Mouse (Mus musculus) embryonic facial prominence, embryonic 13.5 days (tissue): ENCODE measurements around the gene Shb. TPM values are rescaled to one million over a fixed set of nuclear protein-coding genes. Genes with fewer than 3 reads are reported as not detected.
A peak's percentile ranks its signal among the peaks of the same experiment; 100 is the strongest.

Experiments
- ATAC-seq: fragments of 200-750 bp; cut with Nextera tagmentation; 2 replicates; pipeline ENCODE4 v1.8.0; 2017; ENCODE audit warnings: low read depth; ENCODE audit not compliant: insufficient number of reproducible peaks, insufficient read depth, low FRiP score, low TSS enrichment
- H3K27ac ChIP-seq: fragments of 300-500 bp; sonication (generic); 2 replicates; pipeline ENCODE4 v1.5.1; 2015; ENCODE audit warnings: moderate library complexity, mild to moderate bottlenecking, inconsistent platforms
- H3K27me3 ChIP-seq: fragments of 300-500 bp; sonication (generic); 2 replicates; pipeline ENCODE4 v1.6.1; 2015; ENCODE audit warnings: mild to moderate bottlenecking, inconsistent platforms
- H3K36me3 ChIP-seq: fragments of 300-500 bp; sonication (generic); 2 replicates; pipeline ENCODE4 v1.6.1; 2015; ENCODE audit warnings: mild to moderate bottlenecking, inconsistent platforms
- H3K4me1 ChIP-seq: fragments of 300-500 bp; sonication (generic); 2 replicates; pipeline ENCODE4 v1.6.1; 2015; ENCODE audit warnings: inconsistent platforms
- H3K4me2 ChIP-seq: fragments of 300-500 bp; sonication (generic); 2 replicates; pipeline ENCODE4 v1.6.1; 2015; ENCODE audit warnings: moderate library complexity, mild to moderate bottlenecking, inconsistent platforms
- H3K4me3 ChIP-seq: fragments of 300-500 bp; sonication (generic); 2 replicates; pipeline ENCODE4 v1.5.1; 2015; ENCODE audit warnings: mild to moderate bottlenecking, inconsistent platforms
- H3K9ac ChIP-seq: fragments of 300-500 bp; sonication (generic); 2 replicates; pipeline ENCODE4 v1.6.1; 2015; ENCODE audit warnings: mild to moderate bottlenecking, inconsistent platforms
- H3K9me3 ChIP-seq: fragments of 300-500 bp; sonication (generic); 2 replicates; pipeline ENCODE4 v1.6.1; 2016; ENCODE audit warnings: inconsistent platforms
- WGBS: fragments of 180-500 bp; shearing (Covaris S2); methylation state at CpG from one replicate; pipeline ENCODE4 v1.1.7; 2015; ENCODE audit warnings: mixed read lengths; 5-methylcytosine and 5-hydroxymethylcytosine counted together
- polyA plus RNA-seq: library from polyadenylated mRNA; unstranded; fragments of >200 nt; fragmentation: Nextera tagmentation; extraction: Ambion mirVana; gene quantifications from 2 replicates; pipeline ENCODE4 v1.2.1, GENCODE M21; 2015

Shb gene
- polyA plus RNA-seq, 1 experiment from 2014 or later: 3.8 TPM

- Histone ChIP-seq H3K4me1 (peaks cover 74% of the 10 kb centered on the region), H3K36me3 (no peaks in the 10 kb centered on the region), H3K27me3 (no peaks in the 10 kb centered on the region), H3K9ac (peak overlapping the region; percentile 46; the same call in 1 of the 2 replicates), H3K27ac (peak overlapping the region; percentile 69), H3K4me3 (no peak overlapping the region), H3K9me3 (no peaks in the 10 kb centered on the region), H3K4me2 (peak overlapping the region; percentile 46)
- no peak for ATAC-seq
- 2% methylated on average over 10 of the region's 10 CpGs for WGBS
Observed at GRCm38 (mm10) chr4:45513791-45514293, 18.4 kb downstream of the Shb start.

DNA sequence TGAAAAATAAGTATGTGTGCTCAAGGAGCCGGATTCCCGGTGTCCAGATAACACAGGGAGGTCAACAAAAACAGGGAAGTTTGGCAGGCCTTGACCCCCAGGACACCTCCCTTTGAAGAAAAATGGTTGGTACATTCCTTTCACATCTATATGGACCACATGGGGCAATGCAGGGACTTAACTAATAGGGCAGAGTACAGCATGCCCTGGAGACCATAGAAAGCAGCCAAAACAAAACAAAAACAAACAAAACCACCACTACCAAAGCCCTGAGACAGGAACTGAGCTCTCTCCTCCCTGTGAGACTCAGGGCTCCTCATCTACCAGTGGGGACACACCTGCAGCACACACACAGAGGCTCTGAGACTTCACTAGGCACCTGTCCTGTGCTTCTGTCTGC, 18.9 kb downstream of the Shb start:
- WGBS: 72% methylated on average over 2 of the region's 2 CpGs
- Histone ChIP-seq H3K9ac (0 out of 2 replicates have a peak overlapping the region, but pooled peaks have one; percentile 32), H3K36me3 (no peaks in the 10 kb centered on the region), H3K27ac (peak overlapping the region; percentile 69), H3K4me3 (no peak overlapping the region), H3K4me1 (peaks cover 79% of the 10 kb centered on the region), H3K9me3 (no peaks in the 10 kb centered on the region), H3K27me3 (no peaks in the 10 kb centered on the region), H3K4me2 (peak overlapping the region; percentile 46)
- no peak for ATAC-seq

DNA sequence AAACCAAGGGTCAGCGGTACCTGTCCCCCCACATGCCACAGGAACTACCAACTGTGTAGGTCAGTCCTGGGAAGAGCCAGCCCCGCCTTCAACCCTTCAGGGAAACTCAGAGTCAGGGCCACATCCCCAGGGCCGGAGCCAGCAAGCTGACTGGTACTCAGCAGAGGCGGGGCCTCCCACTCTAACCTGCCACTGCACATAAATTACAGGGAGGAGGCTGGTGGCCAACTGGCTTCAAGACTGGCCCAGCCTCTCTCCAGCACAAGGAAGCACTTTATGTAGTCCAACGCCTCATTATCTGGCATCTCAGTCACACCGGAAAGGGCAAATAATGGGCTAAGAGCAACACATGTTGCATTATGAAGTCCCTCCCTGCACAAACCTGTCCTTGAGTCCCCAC, 22.1 kb downstream of the Shb start:
- H3K4me2 ChIP-seq: no peak overlapping the region
- H3K27ac ChIP-seq: no peak overlapping the region
- no peak overlapping the region for H3K9ac ChIP-seq
- ATAC-seq: no peak
- no peaks in the 10 kb centered on the region for H3K36me3 ChIP-seq
- no peak overlapping the region for H3K4me3 ChIP-seq
- peaks cover 81% of the 10 kb centered on the region for H3K4me1 ChIP-seq
- no peaks in the 10 kb centered on the region for H3K9me3 ChIP-seq
- 44% methylated on average over 6 of the region's 6 CpGs for WGBS
- no peaks in the 10 kb centered on the region for H3K27me3 ChIP-seq

DNA sequence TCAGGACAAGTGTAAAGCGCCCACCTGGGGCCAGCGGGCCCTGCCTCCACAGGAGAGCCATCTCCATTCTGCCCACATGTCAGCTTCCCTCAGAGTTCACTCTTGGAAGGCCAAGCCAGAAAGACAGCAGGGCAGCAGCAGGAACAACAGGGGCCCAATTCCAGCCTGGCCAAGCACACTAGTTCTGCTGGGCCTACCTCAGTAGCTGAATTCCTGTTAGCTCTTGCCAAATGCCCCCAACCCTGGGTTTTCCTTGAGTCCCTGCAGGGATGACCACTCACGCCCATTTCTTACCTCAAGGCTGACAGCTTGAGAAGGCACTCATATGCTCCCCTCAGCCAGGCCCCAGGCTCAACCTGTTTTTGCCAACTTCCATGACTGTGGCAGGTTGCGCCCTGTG, 22.9 kb downstream of the Shb start:
- no peak overlapping the region for H3K4me2 ChIP-seq
- no peak overlapping the region for H3K4me3 ChIP-seq
- no peak overlapping the region for H3K9ac ChIP-seq
- no peaks in the 10 kb centered on the region for H3K27me3 ChIP-seq
- H3K27ac ChIP-seq: no peak overlapping the region
- no peaks in the 10 kb centered on the region for H3K9me3 ChIP-seq
- no peak for ATAC-seq
- H3K4me1 ChIP-seq: peaks cover 74% of the 10 kb centered on the region
- no peaks in the 10 kb centered on the region for H3K36me3 ChIP-seq
- 89% methylated on average over 4 of the region's 4 CpGs for WGBS

DNA sequence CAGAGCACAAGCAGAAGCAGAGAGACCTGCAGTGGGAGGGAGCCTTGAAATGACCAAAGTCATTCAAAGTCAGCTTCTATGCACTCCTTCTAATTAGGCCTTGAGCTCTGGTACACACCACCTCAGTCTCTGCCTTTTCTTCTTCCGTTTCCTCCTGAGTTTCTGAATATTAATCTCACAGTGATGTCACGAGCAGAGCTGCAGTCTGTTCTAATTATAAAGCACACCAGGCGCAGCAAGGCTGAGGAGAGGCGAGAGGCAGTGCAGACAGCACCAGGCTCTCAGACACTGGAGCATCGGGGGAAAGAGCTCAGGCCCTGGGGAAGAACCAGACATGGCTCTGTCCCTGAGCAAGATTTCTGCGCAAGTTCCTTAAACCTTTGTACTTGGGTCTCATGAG, 23.8 kb downstream of the Shb start:
- no peak for ATAC-seq
- H3K4me1 ChIP-seq: peaks cover 74% of the 10 kb centered on the region
- H3K27ac ChIP-seq: peak overlapping the region; percentile 57; the same call in 1 of the 2 replicates
- no peak overlapping the region for H3K4me3 ChIP-seq
- H3K36me3 ChIP-seq: no peaks in the 10 kb centered on the region
- no peak overlapping the region for H3K4me2 ChIP-seq
- no peaks in the 10 kb centered on the region for H3K27me3 ChIP-seq
- whole genome bisulfite sequencing: 30% methylated on average over 6 of the region's 6 CpGs
- H3K9ac ChIP-seq: no peak overlapping the region
- H3K9me3 ChIP-seq: no peaks in the 10 kb centered on the region

DNA sequence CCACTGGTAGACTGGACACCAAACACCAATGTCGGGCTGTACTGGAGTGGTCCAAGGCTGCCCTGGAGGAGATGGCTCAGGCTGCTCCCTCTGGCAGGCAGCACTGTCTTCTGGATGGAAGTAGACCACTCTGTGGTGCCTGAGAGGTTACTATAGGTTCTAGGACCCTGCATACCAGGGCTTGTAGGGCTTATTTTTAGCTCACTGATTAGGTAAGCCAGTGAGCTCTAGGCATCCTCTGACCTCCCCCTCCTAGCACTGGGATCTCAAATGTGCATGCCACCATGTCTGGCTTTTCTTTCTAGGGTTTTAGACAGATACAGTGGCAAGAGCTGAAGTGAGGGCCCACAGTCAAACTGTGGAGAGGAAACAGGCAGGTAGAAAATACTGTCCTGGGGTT, 24.8 kb downstream of the Shb start:
- no peaks in the 10 kb centered on the region for H3K9me3 ChIP-seq
- peak overlapping the region; percentile 36; the same call in 1 of the 2 replicates for H3K9ac ChIP-seq
- H3K4me2 ChIP-seq: no peak overlapping the region
- ATAC-seq: no peak
- H3K4me1 ChIP-seq: peaks cover 65% of the 10 kb centered on the region
- no peaks in the 10 kb centered on the region for H3K36me3 ChIP-seq
- H3K4me3 ChIP-seq: no peak overlapping the region
- 25% methylated on average over 1 of the region's 1 CpGs for WGBS
- no peaks in the 10 kb centered on the region for H3K27me3 ChIP-seq
- peak overlapping the region; percentile 57 for H3K27ac ChIP-seq

- H3K4me3 ChIP-seq: no peak overlapping the region
- ATAC-seq: peak; percentile 43; the same call in 1 of the 2 replicates
- WGBS: 13% methylated on average over 9 of the region's 9 CpGs
- H3K27ac ChIP-seq: peak overlapping the region; percentile 62
- H3K9me3 ChIP-seq: no peaks in the 10 kb centered on the region
- no peak overlapping the region for H3K4me2 ChIP-seq
- no peaks in the 10 kb centered on the region for H3K27me3 ChIP-seq
- H3K36me3 ChIP-seq: no peaks in the 10 kb centered on the region
- no peak overlapping the region for H3K9ac ChIP-seq
- H3K4me1 ChIP-seq: peaks cover 69% of the 10 kb centered on the region
Observed at GRCm38 (mm10) chr4:45507039-45507438, 25.2 kb downstream of the Shb start.

GRCm38 (mm10) chr4:45506613-45507012, 25.7 kb downstream of the Shb start:
- ATAC-seq: no peak
- Histone ChIP-seq H3K27me3 (no peaks in the 10 kb centered on the region), H3K9me3 (no peaks in the 10 kb centered on the region), H3K27ac (peak overlapping the region; percentile 62), H3K4me3 (no peak overlapping the region), H3K4me2 (no peak overlapping the region), H3K9ac (peak overlapping the region; percentile 47; the same call in 1 of the 2 replicates), H3K36me3 (no peaks in the 10 kb centered on the region), H3K4me1 (peaks cover 70% of the 10 kb centered on the region)
- 27% methylated on average over 5 of the region's 5 CpGs for WGBS

DNA sequence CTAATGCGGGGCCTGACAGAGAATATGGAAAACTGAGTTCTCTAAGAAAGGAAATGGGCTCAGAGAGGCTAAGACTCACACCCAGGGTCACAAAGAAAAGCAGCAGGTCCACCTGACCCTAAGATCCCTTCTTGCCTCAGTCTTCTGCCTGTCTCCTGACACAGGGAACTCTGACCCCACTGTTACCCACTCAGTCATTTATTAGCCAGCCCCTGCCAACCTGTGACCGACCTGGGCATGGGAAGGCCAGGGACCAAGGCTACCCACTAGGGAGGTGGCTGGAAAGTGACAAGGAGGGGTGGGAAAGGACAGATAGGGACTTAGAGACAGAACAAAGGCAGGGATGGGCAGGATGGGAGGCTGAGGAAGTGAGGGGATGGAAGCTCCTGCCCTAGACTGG, 26.6 kb downstream of the Shb start:
- no peaks in the 10 kb centered on the region for H3K36me3 ChIP-seq
- H3K4me3 ChIP-seq: no peak overlapping the region
- WGBS: 93% methylated on average over 2 of the region's 2 CpGs
- no peak overlapping the region for H3K9ac ChIP-seq
- no peak overlapping the region for H3K27ac ChIP-seq
- H3K9me3 ChIP-seq: no peaks in the 10 kb centered on the region
- H3K27me3 ChIP-seq: no peaks in the 10 kb centered on the region
- no peak for ATAC-seq
- no peak overlapping the region for H3K4me2 ChIP-seq
- peaks cover 68% of the 10 kb centered on the region for H3K4me1 ChIP-seq

GRCm38 (mm10) chr4:45505191-45505590, 27.1 kb downstream of the Shb start:
- ATAC-seq: no peak
- H3K4me2 ChIP-seq: no peak overlapping the region
- 94% methylated on average over 6 of the region's 6 CpGs for WGBS
- H3K27ac ChIP-seq: no peak overlapping the region
- no peak overlapping the region for H3K9ac ChIP-seq
- H3K36me3 ChIP-seq: no peaks in the 10 kb centered on the region
- H3K4me3 ChIP-seq: no peak overlapping the region
- no peaks in the 10 kb centered on the region for H3K9me3 ChIP-seq
- no peaks in the 10 kb centered on the region for H3K27me3 ChIP-seq
- H3K4me1 ChIP-seq: peaks cover 69% of the 10 kb centered on the region

DNA sequence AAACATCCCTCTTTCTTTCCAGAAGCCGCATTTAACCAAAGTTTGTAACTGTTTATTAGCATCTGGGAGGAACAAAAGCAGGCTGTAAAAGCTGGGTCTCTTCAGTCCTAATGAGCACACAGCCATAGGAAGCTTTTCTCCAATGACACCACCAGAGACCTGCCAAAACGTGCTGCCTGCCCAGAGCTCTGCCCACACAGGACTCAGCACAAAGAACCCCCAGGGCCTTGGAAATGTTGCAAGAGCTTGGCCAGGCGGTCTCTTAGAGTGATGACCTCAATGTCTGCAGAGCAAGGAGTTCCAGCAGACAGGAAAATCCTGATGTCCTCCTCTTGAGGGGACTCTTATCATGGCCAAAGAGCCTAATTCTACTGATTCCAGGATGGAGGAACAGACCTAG, 28.5 kb downstream of the Shb start:
- Histone ChIP-seq H3K27ac (no peak overlapping the region), H3K9ac (no peak overlapping the region), H3K9me3 (no peaks in the 10 kb centered on the region), H3K36me3 (no peaks in the 10 kb centered on the region), H3K4me2 (no peak overlapping the region), H3K4me3 (no peak overlapping the region), H3K27me3 (no peaks in the 10 kb centered on the region), H3K4me1 (peaks cover 69% of the 10 kb centered on the region)
- no peak for ATAC-seq
- WGBS: 74% methylated on average over 3 of the region's 3 CpGs

GRCm38 (mm10) chr4:45503380-45503779, 28.9 kb downstream of the Shb start:
- H3K4me3 ChIP-seq: no peak overlapping the region
- no peak overlapping the region for H3K9ac ChIP-seq
- H3K27me3 ChIP-seq: no peaks in the 10 kb centered on the region
- 81% methylated on average over 6 of the region's 6 CpGs for WGBS
- no peak overlapping the region for H3K27ac ChIP-seq
- H3K36me3 ChIP-seq: no peaks in the 10 kb centered on the region
- H3K4me2 ChIP-seq: no peak overlapping the region
- ATAC-seq: no peak
- H3K4me1 ChIP-seq: peaks cover 69% of the 10 kb centered on the region
- no peaks in the 10 kb centered on the region for H3K9me3 ChIP-seq
